Comparison of ENCODE assay signal across 9 mouse cellular contexts in the genomic region with DNA sequence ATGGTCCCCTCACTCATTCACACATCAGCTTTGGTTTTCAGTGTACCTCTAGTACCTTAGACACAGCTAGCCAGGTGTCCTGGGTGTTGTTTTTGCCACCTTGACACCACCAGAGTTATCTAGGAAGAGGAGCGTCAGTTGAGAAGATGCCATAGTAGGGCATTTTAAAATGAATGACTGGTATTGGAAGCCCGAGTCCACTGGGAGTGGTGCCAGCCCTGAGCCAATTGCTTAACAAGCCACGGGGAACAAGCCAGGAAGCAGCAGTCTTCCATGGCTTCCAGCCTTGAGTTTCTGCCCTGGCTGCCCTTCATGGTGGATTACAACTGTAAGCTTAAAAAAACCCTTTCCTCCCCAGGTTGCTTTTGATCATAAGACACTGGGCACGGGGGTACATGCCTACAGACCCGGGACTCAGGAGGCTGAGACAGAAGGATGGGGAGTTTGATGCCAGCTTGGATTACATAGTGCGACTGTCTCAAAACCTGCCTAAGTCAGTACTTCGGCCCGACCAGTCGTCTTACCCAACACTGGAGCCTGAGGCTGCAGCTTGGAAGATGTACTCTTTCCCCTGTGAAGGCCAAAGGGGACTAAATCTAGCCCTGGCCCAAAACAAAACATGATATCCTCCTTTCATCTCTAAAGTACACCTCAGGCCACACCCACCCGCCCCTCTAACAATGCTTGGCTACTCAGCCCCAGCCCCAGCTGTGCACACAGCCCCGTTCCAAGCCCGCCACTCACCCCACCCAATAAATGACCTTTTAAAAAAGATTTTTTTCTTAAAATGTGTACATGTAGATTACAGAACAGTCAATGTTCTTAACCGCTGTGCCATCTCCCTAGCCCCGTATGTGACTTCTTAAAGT. TPM values are rescaled to one million over a fixed set of nuclear protein-coding genes. Genes with fewer than 3 reads are reported as not detected.
DNase-seq lines count a peak whose midpoint lies in the region; ATAC-seq and TF ChIP-seq lines count a peak whose summit lies in the region.
"Had no signal": no experiment of that assay in that cellular context is flagged by ENCODE, and none has a peak within 500 bp of the region (broad histone marks: within the 10 kb centered on the region; RNA-seq: fewer than 3 reads in every experiment).

No protein-coding gene starts in this region.

- WGBS in heart, adult 2 months = 61% methylated on average over 14 of the region's 14 CpGs
- WGBS in limb, embryonic 15.5 days = 64% methylated on average over 14 of the region's 14 CpGs
- whole genome bisulfite sequencing in forebrain, embryonic 16.5 days = 54% methylated on average over 14 of the region's 14 CpGs

- no peak overlapping the region for H3K4me2 ChIP-seq in limb, embryonic 15.5 days
- H3K4me2 ChIP-seq in forebrain, embryonic 16.5 days (ENCODE audit: low read length) = no peak overlapping the region

- no peaks in the 10 kb centered on the region for H3K27me3 ChIP-seq in heart, adult 2 months (ENCODE audit: control insufficient read depth, insufficient read depth, low read length)
- no peaks in the 10 kb centered on the region for H3K27me3 ChIP-seq in limb, embryonic 15.5 days
- H3K27me3 ChIP-seq in forebrain, embryonic 16.5 days (replicated peaks; ENCODE audit: control insufficient read depth, insufficient read depth, low read length) = no peaks in the 10 kb centered on the region
- H3K27me3 ChIP-seq: Patski had no signal

- peak; percentile 45 to 49 for DNase-seq in heart, adult 2 months
- no peak for DNase-seq in heart, postnatal 25 days (ENCODE audit: low spot score)
- peak; percentile 78 to 81 for DNase-seq in right cerebral cortex, postnatal 10 days (ENCODE audit: low spot score in 2 of 2)
- no peak for DNase-seq in right cerebral cortex, postnatal 25 days
- DNase-seq in cerebellum, postnatal 10 days = peak; percentile 83 to 85
- DNase-seq in spleen, postnatal 36 days (ENCODE audit: low spot score in 2 of 2) = no peak

- TF ChIP-seq POLR2A in heart, adult 2 months (IDR thresholded peaks at IDR 0.05; ENCODE audit: insufficient read depth, low read depth, low read length) = no peak

- H3K36me3 ChIP-seq in heart, adult 2 months (ENCODE audit: control insufficient read depth, insufficient read depth, low read length) = peaks cover 2% of the 10 kb centered on the region; the same call in 1 of the 2 replicates
- peaks cover 8% of the 10 kb centered on the region; the same call in 1 of the 2 replicates for H3K36me3 ChIP-seq in limb, embryonic 15.5 days
- no peaks in the 10 kb centered on the region for H3K36me3 ChIP-seq in forebrain, embryonic 16.5 days (ENCODE audit: control insufficient read depth, insufficient read depth)

- TF ChIP-seq EP300 in heart, adult 2 months (IDR thresholded peaks at IDR 0.05; ENCODE audit: insufficient read depth, low read depth, low read length) = no peak

- no peaks in the 10 kb centered on the region for H3K79me2 ChIP-seq in heart, adult 2 months (replicated peaks; ENCODE audit: control insufficient read depth, insufficient read depth, low read length)

- no peak overlapping the region for H3K4me3 ChIP-seq in heart, adult 2 months
- no peak overlapping the region for H3K4me3 ChIP-seq in limb, embryonic 15.5 days
- no peak overlapping the region for H3K4me3 ChIP-seq in forebrain, embryonic 16.5 days (replicated peaks; ENCODE audit: low read length)

- H3K4me1 ChIP-seq in heart, adult 2 months (ENCODE audit: control insufficient read depth, insufficient read depth, low read length) = no peaks in the 10 kb centered on the region; the same call in 1 of the 2 replicates
- peaks cover 12% of the 10 kb centered on the region for H3K4me1 ChIP-seq in limb, embryonic 15.5 days
- peaks cover 15% of the 10 kb centered on the region for H3K4me1 ChIP-seq in forebrain, embryonic 16.5 days (replicated peaks; ENCODE audit: control insufficient read depth, insufficient read depth, low read length)

- no peak overlapping the region for H3K9ac ChIP-seq in heart, adult 2 months (ENCODE audit: low read depth, low read length)
- H3K9ac ChIP-seq in limb, embryonic 15.5 days = no peak overlapping the region
- no peak overlapping the region for H3K9ac ChIP-seq in forebrain, embryonic 16.5 days (replicated peaks; ENCODE audit: low read depth, low read length)

- H3K27ac ChIP-seq in heart, adult 2 months = no peak overlapping the region
- H3K27ac ChIP-seq in limb, embryonic 15.5 days = no peak overlapping the region
- no peak overlapping the region for H3K27ac ChIP-seq in forebrain, embryonic 16.5 days (ENCODE audit: low read length)

- 0 out of 2 replicates have a peak, but pooled peaks have one; percentile 2 for ATAC-seq in limb, embryonic 15.5 days (ENCODE audit: insufficient number of reproducible peaks, low FRiP score, low TSS enrichment, low read depth)
- no peak for ATAC-seq in forebrain, embryonic 16.5 days
- ATAC-seq: Patski had no signal

- intact Hi-C loops in heart, adult 2 months (cut with DNase I) = loop anchor here (1.0 to 5.0 kb wide), 3 partner anchors 67 to 131 kb away; partner anchors contain the start of genes Cntrob and Trappc1
- intact Hi-C loops in heart, postnatal 25 days (cut with DNase I) = loop anchor here (1.0 to 10.0 kb wide), 4 partner anchors 57 to 195 kb away; partner anchors contain the start of gene Alox8

- no peaks in the 10 kb centered on the region for H3K9me3 ChIP-seq in limb, embryonic 15.5 days
- no peaks in the 10 kb centered on the region for H3K9me3 ChIP-seq in forebrain, embryonic 16.5 days (ENCODE audit: control insufficient read depth, low read length)

- TF ChIP-seq CTCF in heart, adult 2 months (IDR thresholded peaks at IDR 0.05) = no peak

RNA-seq across cellular contexts. Expression of gene Naa38, which starts 5.5 kb away (rescaled TPM):
- 100 to 1,000 TPM; 102 to 113 TPM for total RNA-seq in heart, adult 2 months (2021)
- 128 and 145 TPM in 2 replicates for polyA plus RNA-seq in heart, adult 2 months (2012; rRNA removed)
- 10 to 100 TPM; 97.5 to 99.2 TPM for total RNA-seq in heart, postnatal 25 days (2021)
- 143 and 144 TPM in 2 replicates for polyA plus RNA-seq in limb, embryonic 15.5 days (2015; fragmentation: Nextera tagmentation; extraction: Ambion mirVana)
- 79.2 and 86.1 TPM in 2 replicates for polyA plus RNA-seq in forebrain, embryonic 16.5 days (2015; fragmentation: Nextera tagmentation; extraction: Ambion mirVana)

RNA-seq across cellular contexts. Expression of gene Cyb5d1, which starts 5.7 kb away (rescaled TPM):
- total RNA-seq in heart, adult 2 months (2021) = 10 to 100 TPM; 27.9 to 32.1 TPM
- 19.9 and 29.8 TPM in 2 replicates for polyA plus RNA-seq in heart, adult 2 months (2012; rRNA removed)
- total RNA-seq in heart, postnatal 25 days (2021) = 10 to 100 TPM; 26.1 to 29.3 TPM
- polyA plus RNA-seq in limb, embryonic 15.5 days (2015; fragmentation: Nextera tagmentation; extraction: Ambion mirVana) = 30.2 and 36.6 TPM in 2 replicates
- polyA plus RNA-seq in forebrain, embryonic 16.5 days (2015; fragmentation: Nextera tagmentation; extraction: Ambion mirVana) = 42.5 and 44.2 TPM in 2 replicates

RNA-seq across cellular contexts. Expression of gene Tmem88, which starts 8.3 kb away (rescaled TPM):
- total RNA-seq in heart, adult 2 months (2021) = 10 to 100 TPM; 20.4 to 21.4 TPM
- polyA plus RNA-seq in heart, adult 2 months (2012; rRNA removed) = 61.4 and 66.4 TPM in 2 replicates
- 10 to 100 TPM; 22.5 to 23.7 TPM for total RNA-seq in heart, postnatal 25 days (2021)
- 18.8 and 20.4 TPM in 2 replicates for polyA plus RNA-seq in limb, embryonic 15.5 days (2015; fragmentation: Nextera tagmentation; extraction: Ambion mirVana)
- 5.9 and 6.2 TPM in 2 replicates for polyA plus RNA-seq in forebrain, embryonic 16.5 days (2015; fragmentation: Nextera tagmentation; extraction: Ambion mirVana)

RNA-seq across cellular contexts. Expression of gene Chd3, which starts 20.6 kb away (rescaled TPM):
- total RNA-seq in heart, adult 2 months (2021) = 10 to 100 TPM; 18.3 to 20.2 TPM
- polyA plus RNA-seq in heart, adult 2 months (2012; rRNA removed) = 20.3 and 22.2 TPM in 2 replicates
- 10 to 100 TPM; 26.4 to 27.9 TPM for total RNA-seq in heart, postnatal 25 days (2021)
- polyA plus RNA-seq in limb, embryonic 15.5 days (2015; fragmentation: Nextera tagmentation; extraction: Ambion mirVana) = 77.4 and 89.3 TPM in 2 replicates
- 132 and 146 TPM in 2 replicates for polyA plus RNA-seq in forebrain, embryonic 16.5 days (2015; fragmentation: Nextera tagmentation; extraction: Ambion mirVana)

RNA-seq across cellular contexts. Expression of gene Kdm6b, which starts 23.7 kb away (rescaled TPM):
- 10 to 100 TPM; 19.7 to 27.8 TPM for total RNA-seq in heart, adult 2 months (2021)
- polyA plus RNA-seq in heart, adult 2 months (2012; rRNA removed) = 6.5 and 8.6 TPM in 2 replicates
- total RNA-seq in heart, postnatal 25 days (2021) = 10 to 100 TPM; 25.6 to 30.3 TPM
- 30.8 and 32.0 TPM in 2 replicates for polyA plus RNA-seq in limb, embryonic 15.5 days (2015; fragmentation: Nextera tagmentation; extraction: Ambion mirVana)
- polyA plus RNA-seq in forebrain, embryonic 16.5 days (2015; fragmentation: Nextera tagmentation; extraction: Ambion mirVana) = 48.4 and 52.8 TPM in 2 replicates

Comparison
In these comparisons a context has a peak if more than half of its experiments do, and no peak if none do; other contexts are left out.
1. DNase-seq: peak in heart, adult 2 months (2 of 2), right cerebral cortex, postnatal 10 days (2 of 2) and cerebellum, postnatal 10 days (2 of 2); none in heart, postnatal 25 days (single experiment), right cerebral cortex, postnatal 25 days (single experiment) and spleen, postnatal 36 days (0 of 2).